Mouse (Mus musculus): ENCODE measurements at regions not wholly inside any gene's neighbourhood (a gene's known extent, or its start where the extent isn't known, plus 50 kb on each side); places are given as distances from the start of the nearest gene placed in this dataset.
A peak's percentile ranks its signal among the peaks of the same experiment; 100 is the strongest.

GRCm38 (mm10) chr4:87386835-87387234, 156.6 kb upstream of the Slc24a2 start:
- no peak for DNase-seq (ENCODE audit: extremely low spot score)

GRCm38 (mm10) chr4:87386271-87386670, 156.0 kb upstream of the Slc24a2 start:
- DNase-seq (ENCODE audit: extremely low spot score), result peak; percentile 37

GRCm38 (mm10) chr4:87385221-87385739, 155.0 kb upstream of the Slc24a2 start:
- DNase-seq (ENCODE audit: extremely low spot score), result peak; percentile 30

- peak; percentile 33 for DNase-seq (ENCODE audit: extremely low spot score)
Measured at GRCm38 (mm10) chr4:87384469-87385044, 154.3 kb upstream of the Slc24a2 start.

GRCm38 (mm10) chr4:87380716-87381115, 150.4 kb upstream of the Slc24a2 start:
- DNase-seq (ENCODE audit: extremely low spot score), result no peak

- peak; percentile 33 for DNase-seq (ENCODE audit: extremely low spot score)
Measured at GRCm38 (mm10) chr4:87379516-87380173, 149.4 kb upstream of the Slc24a2 start.

GRCm38 (mm10) chr4:87371960-87372359, 141.7 kb upstream of the Slc24a2 start:
- no peak for DNase-seq (ENCODE audit: extremely low spot score)

GRCm38 (mm10) chr4:87369626-87370234, 139.5 kb upstream of the Slc24a2 start:
- DNase-seq (ENCODE audit: extremely low spot score), result peak; percentile 49

GRCm38 (mm10) chr4:87368413-87369160, 138.3 kb upstream of the Slc24a2 start:
- peak; percentile 81 for DNase-seq (ENCODE audit: extremely low spot score)

GRCm38 (mm10) chr4:87367732-87368412, 137.6 kb upstream of the Slc24a2 start:
- peak; percentile 90 for DNase-seq (ENCODE audit: extremely low spot score)

GRCm38 (mm10) chr4:87362201-87362600, 131.9 kb upstream of the Slc24a2 start:
- DNase-seq (ENCODE audit: extremely low spot score), result peak; percentile 50

- peak; percentile 42 for DNase-seq (ENCODE audit: extremely low spot score)
Measured at GRCm38 (mm10) chr4:87359483-87359882, 129.2 kb upstream of the Slc24a2 start.

GRCm38 (mm10) chr4:87359004-87359403, 128.7 kb upstream of the Slc24a2 start:
- DNase-seq (ENCODE audit: extremely low spot score), result no peak

GRCm38 (mm10) chr4:87332968-87333367, 102.7 kb upstream of the Slc24a2 start:
- DNase-seq (ENCODE audit: extremely low spot score), result no peak

- no peak for DNase-seq (ENCODE audit: extremely low spot score)
Measured at GRCm38 (mm10) chr4:87329136-87329535, 98.9 kb upstream of the Slc24a2 start.

- DNase-seq (ENCODE audit: extremely low spot score), result no peak
Measured at GRCm38 (mm10) chr4:87321726-87322349, 91.6 kb upstream of the Slc24a2 start.

GRCm38 (mm10) chr4:87298129-87298528, 67.9 kb upstream of the Slc24a2 start:
- DNase-seq (ENCODE audit: extremely low spot score), result no peak

- DNase-seq (ENCODE audit: extremely low spot score), result no peak
Measured at GRCm38 (mm10) chr4:87294538-87294937, 64.3 kb upstream of the Slc24a2 start.

Measured in embryo, embryonic 9.5 days (tissue).